Mouse (Mus musculus) limb, embryonic 13.5 days (tissue): ENCODE results near the gene Spata9. TPM values are rescaled to one million over a fixed set of nuclear protein-coding genes. Genes with fewer than 3 reads are reported as not detected.
A peak's percentile ranks its signal among the peaks of the same experiment; 100 is the strongest.
"Not testable (repeated sequence)": the region's sequence is repeated elsewhere in the genome, so short reads cannot be mapped to it uniquely, and the experiment has no call there.

Source experiments
- ATAC-seq: fragments of 200-750 bp; cut with Nextera tagmentation; 2 replicates; pipeline ENCODE4 v1.8.0; 2017; ENCODE audit warnings: low read depth, moderate number of reproducible peaks, moderate TSS enrichment; ENCODE audit not compliant: low FRiP score
- H3K27ac ChIP-seq: fragments of 300-500 bp; sonication (generic); 2 replicates; pipeline ENCODE4 v1.5.1; 2015; ENCODE audit warnings: inconsistent platforms, mild to moderate bottlenecking, moderate library complexity
- H3K27me3 ChIP-seq: fragments of 300-500 bp; sonication (generic); 2 replicates; pipeline ENCODE4 v1.6.1; 2015; ENCODE audit warnings: mild to moderate bottlenecking, inconsistent platforms
- H3K36me3 ChIP-seq: fragments of 300-500 bp; sonication (generic); 2 replicates; pipeline ENCODE4 v1.6.1; 2015; ENCODE audit warnings: inconsistent platforms, mild to moderate bottlenecking, moderate library complexity
- H3K4me1 ChIP-seq: fragments of 300-500 bp; sonication (generic); 2 replicates; pipeline ENCODE4 v1.6.1; 2015; ENCODE audit warnings: inconsistent platforms
- H3K4me2 ChIP-seq: fragments of 300-500 bp; sonication (generic); replicated peaks from 2 replicates; pipeline ENCODE4 v1.6.1; 2015; ENCODE audit warnings: inconsistent platforms, mild to moderate bottlenecking, moderate library complexity
- H3K4me3 ChIP-seq: fragments of 300-500 bp; sonication (generic); 2 replicates; pipeline ENCODE4 v1.5.1; 2015; ENCODE audit warnings: moderate library complexity, mild to moderate bottlenecking, inconsistent platforms
- H3K9ac ChIP-seq: fragments of 300-500 bp; sonication (generic); 2 replicates; pipeline ENCODE4 v1.6.1; 2015; ENCODE audit warnings: mild to moderate bottlenecking, inconsistent platforms
- H3K9me3 ChIP-seq: fragments of 300-500 bp; sonication (generic); 2 replicates; pipeline ENCODE4 v1.6.1; 2016; ENCODE audit warnings: inconsistent platforms
- WGBS: fragments of 180-500 bp; shearing (Covaris S2); methylation state at CpG from one replicate; pipeline ENCODE4 v1.1.7; 2015; 5-methylcytosine and 5-hydroxymethylcytosine counted together
- polyA plus RNA-seq: library from polyadenylated mRNA; unstranded; fragments of >200 nt; fragmentation: Nextera tagmentation; extraction: Ambion mirVana; gene quantifications from 2 replicates; pipeline ENCODE4 v1.2.1, GENCODE M21; 2015

The Spata9 gene
- polyA plus RNA-seq: 0.84 and 0.93 TPM in 2 replicates

DNA sequence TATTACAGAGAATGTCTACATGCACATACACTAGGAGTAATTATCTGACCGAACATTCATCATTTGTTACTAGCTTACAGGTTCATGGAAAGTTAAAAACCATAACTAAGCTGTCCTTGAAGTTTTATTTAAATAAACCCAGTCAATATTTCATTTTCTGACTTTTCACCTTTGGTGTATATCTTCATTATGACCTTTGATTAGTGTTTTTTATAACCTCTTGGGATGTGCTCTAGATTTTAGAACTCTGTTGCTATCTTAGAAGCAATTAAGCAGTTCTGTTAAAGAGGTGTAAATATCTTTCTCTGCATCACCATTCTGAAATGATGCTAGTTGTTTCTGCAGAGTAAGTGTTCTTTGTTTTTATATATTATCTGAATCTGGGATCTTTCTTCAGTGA, at the start of gene Spata9:
Gene Spata9, plus strand, starts transcription at position 301 of the 400 bp plus-strand sequence.
- no peak within 1 kb of the TSS for H3K27ac ChIP-seq

DNA sequence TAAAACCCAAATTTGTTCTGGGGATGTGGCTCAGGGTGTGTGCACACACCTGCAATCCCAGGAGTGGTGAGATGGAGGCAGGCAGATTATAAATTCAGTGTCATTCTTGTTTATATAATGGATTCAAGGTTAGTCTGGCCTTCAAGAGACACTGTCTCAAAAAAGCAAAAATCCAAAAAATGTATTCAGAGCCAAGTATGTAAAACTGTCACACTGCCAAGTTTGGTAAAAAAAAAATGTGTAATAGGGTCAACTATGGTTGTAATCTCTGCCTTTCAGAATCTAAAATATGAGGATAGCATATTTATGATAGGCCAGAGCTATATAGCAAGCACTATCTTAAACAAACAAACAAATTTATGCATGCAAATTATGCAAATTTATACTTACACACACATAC, 39.0 kb upstream of the Spata9 start:
- Histone ChIP-seq H3K9me3 (no peaks in the 10 kb centered on the region), H3K36me3 (peaks cover 49% of the 10 kb centered on the region), H3K9ac (no peak overlapping the region), H3K27ac (no peak overlapping the region), H3K27me3 (no peaks in the 10 kb centered on the region), H3K4me1 (peaks cover 11% of the 10 kb centered on the region), H3K4me2 (no peak overlapping the region), H3K4me3 (no peak overlapping the region)
- no peak for ATAC-seq

More for the DNA sequence above, at the start of gene Spata9:
- Histone ChIP-seq H3K4me3 (no peak within 1 kb of the TSS), H3K4me2 (no peak within 1 kb of the TSS), H3K27me3 (no peaks in the 10 kb centered on the region), H3K9me3 (no peaks in the 10 kb centered on the region), H3K36me3 (no peaks in the 10 kb centered on the region), H3K9ac (no peak within 1 kb of the TSS), H3K4me1 (no peaks in the 10 kb centered on the region)
- ATAC-seq: no peak
- WGBS: 75% methylated on average over 1 of the region's 1 CpGs

DNA sequence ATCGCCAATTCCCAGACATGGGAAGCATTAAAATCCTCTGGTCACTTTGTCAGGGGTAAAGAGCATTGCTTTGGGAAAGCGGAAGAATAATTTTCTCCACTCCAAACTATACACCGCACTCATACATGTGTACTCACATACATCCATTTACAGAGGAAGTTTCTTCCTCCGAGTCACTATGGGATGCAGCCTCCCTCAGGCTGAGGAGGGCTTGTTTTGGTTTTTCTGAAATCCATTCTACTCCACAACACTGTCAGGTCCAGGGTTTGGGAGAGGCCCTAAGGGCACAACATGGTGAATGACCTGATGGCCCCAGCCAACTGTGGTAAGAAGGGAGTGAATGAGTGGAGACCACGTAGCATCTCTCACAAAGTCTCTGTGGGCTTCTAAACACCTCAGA, 37.9 kb upstream of the Spata9 start:
- WGBS: 90% methylated on average over 5 of the region's 5 CpGs
- peaks cover 11% of the 10 kb centered on the region for H3K4me1 ChIP-seq
- H3K9ac ChIP-seq, H3K4me3 ChIP-seq, H3K9me3 ChIP-seq, ATAC-seq, H3K4me2 ChIP-seq, H3K27ac ChIP-seq, H3K27me3 ChIP-seq: not testable (repeated sequence)
- peaks cover 49% of the 10 kb centered on the region for H3K36me3 ChIP-seq

DNA sequence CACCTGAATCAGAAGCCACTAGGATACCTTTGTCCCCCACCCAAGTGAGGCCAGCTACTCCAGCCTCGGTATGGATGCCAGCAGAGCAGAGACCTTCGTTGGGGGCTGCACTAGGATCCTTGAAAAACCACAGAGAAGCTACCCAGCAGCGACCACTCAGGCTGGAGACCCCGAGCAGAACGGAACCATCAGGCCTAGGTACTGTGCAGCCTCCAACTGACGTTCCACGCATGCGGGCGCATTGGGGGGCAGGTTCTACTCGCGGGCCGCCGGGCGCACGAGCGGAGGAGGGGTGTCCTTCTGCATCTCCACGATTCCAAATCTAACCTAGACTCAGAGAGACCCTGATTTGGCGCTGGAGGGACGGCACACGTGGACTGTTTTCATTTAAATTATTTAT, 36.9 kb upstream of the Spata9 start:
- H3K4me1 ChIP-seq: peaks cover 11% of the 10 kb centered on the region
- H3K9me3 ChIP-seq: no peaks in the 10 kb centered on the region
- H3K27me3 ChIP-seq: no peaks in the 10 kb centered on the region
- WGBS: 90% methylated on average over 20 of the region's 20 CpGs
- H3K36me3 ChIP-seq: peaks cover 49% of the 10 kb centered on the region
- no peak overlapping the region for H3K27ac ChIP-seq
- H3K4me3 ChIP-seq: no peak overlapping the region
- no peak overlapping the region for H3K4me2 ChIP-seq
- H3K9ac ChIP-seq: no peak overlapping the region
- ATAC-seq: no peak

DNA sequence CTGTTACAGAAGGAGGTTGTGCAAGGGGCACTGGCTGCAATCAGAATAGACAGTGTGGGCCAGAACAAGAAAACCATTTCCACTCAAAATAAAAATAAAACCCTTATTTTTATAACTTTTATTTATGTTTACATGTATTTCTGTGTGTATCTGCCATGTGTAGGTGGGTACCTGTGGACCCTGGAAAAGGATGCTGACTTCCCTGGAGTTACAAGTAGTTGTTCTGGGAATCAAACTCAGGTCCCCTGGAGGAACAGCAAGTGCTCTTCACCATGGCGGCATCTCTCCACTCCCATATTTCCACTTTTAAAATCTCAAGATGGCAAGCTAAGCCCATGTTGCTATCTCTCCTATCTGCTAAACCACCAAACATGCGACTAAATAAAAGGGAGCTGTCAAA, 36.3 kb upstream of the Spata9 start:
- H3K4me3 ChIP-seq: no peak overlapping the region
- no peak overlapping the region for H3K9ac ChIP-seq
- no peaks in the 10 kb centered on the region for H3K27me3 ChIP-seq
- H3K4me1 ChIP-seq: peaks cover 11% of the 10 kb centered on the region
- no peaks in the 10 kb centered on the region for H3K9me3 ChIP-seq
- H3K4me2 ChIP-seq: no peak overlapping the region
- H3K36me3 ChIP-seq: peaks cover 49% of the 10 kb centered on the region
- 78% methylated on average over 2 of the region's 2 CpGs for WGBS
- H3K27ac ChIP-seq: no peak overlapping the region; the same call in 1 of the 2 replicates
- ATAC-seq: no peak

DNA sequence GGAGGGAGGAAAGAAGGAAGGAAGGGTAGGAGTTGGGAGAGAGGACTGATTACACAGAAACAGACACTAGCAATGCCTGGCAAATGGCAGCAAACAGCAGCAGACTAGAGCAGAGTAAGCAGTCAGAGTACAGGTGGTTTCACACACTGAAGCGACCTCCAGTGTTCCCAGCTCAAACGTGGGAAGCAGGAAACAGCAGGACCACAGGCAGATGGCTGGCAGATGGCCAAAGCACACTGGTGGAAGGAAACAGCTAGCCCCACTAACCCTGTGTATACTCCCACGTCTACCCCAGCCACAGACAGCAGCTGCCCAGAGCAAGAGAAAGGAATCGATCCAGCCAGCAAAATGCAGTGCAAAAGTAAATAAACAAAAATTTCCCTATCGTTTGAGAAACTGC, 35.9 kb upstream of the Spata9 start:
- 14% methylated on average over 5 of the region's 5 CpGs for WGBS
- Histone ChIP-seq H3K9ac (no peak overlapping the region), H3K9me3 (no peaks in the 10 kb centered on the region), H3K36me3 (peaks cover 49% of the 10 kb centered on the region), H3K4me1 (peaks cover 11% of the 10 kb centered on the region), H3K27ac (no peak overlapping the region; the same call in 1 of the 2 replicates), H3K4me2 (no peak overlapping the region), H3K4me3 (no peak overlapping the region), H3K27me3 (no peaks in the 10 kb centered on the region)
- peak; percentile 85 for ATAC-seq

DNA sequence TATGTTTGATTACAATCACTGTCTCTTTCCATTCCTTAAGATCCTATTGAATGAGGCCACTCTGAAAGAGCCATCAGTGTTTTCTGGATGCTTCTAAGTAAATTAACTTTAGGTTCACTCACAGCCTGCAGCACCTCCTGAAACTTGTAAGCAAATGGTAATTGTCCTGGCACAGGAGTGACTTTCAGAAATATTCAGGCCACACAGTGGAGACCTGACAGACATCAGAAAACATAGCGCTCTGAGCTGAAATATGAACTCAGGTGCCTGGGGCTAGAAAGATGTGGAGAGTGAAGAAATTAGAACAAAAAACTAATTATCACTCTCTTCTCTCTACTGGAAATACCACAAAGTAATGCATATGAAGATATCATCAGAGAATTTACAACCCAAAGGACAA, 33.7 kb upstream of the Spata9 start:
- WGBS: 86% methylated on average over 1 of the region's 1 CpGs
- no peak for ATAC-seq
- no peak overlapping the region for H3K4me3 ChIP-seq
- H3K4me1 ChIP-seq: peaks cover 11% of the 10 kb centered on the region
- H3K9me3 ChIP-seq: no peaks in the 10 kb centered on the region
- no peak overlapping the region for H3K27ac ChIP-seq
- H3K9ac ChIP-seq: no peak overlapping the region
- H3K27me3 ChIP-seq: no peaks in the 10 kb centered on the region
- H3K36me3 ChIP-seq: peaks cover 46% of the 10 kb centered on the region
- no peak overlapping the region for H3K4me2 ChIP-seq

DNA sequence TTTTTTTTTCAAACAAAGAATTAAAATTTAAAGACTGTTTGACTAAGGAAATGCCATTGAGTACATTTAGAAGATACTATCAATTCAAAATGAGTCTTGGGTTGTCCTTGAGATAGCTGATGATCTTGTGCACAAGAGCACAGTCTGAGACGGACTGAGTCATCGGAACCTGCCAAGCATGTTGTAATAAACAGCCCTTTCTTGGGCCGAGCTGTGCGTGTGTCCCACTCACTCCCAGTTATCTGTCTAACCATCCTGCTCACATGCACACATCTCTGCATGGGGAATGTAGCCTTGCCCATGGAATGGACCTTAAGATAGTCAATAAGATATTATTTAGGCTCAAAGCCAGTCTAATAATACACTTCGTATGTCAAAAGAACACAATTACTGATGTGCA, 28.1 kb upstream of the Spata9 start:
- Histone ChIP-seq H3K4me1 (peaks cover 16% of the 10 kb centered on the region), H3K27me3 (no peaks in the 10 kb centered on the region), H3K9me3 (no peaks in the 10 kb centered on the region), H3K27ac (no peak overlapping the region), H3K4me2 (no peak overlapping the region), H3K9ac (no peak overlapping the region), H3K4me3 (no peak overlapping the region), H3K36me3 (peaks cover 27% of the 10 kb centered on the region)
- WGBS: 93% methylated on average over 5 of the region's 5 CpGs
- no peak for ATAC-seq

DNA sequence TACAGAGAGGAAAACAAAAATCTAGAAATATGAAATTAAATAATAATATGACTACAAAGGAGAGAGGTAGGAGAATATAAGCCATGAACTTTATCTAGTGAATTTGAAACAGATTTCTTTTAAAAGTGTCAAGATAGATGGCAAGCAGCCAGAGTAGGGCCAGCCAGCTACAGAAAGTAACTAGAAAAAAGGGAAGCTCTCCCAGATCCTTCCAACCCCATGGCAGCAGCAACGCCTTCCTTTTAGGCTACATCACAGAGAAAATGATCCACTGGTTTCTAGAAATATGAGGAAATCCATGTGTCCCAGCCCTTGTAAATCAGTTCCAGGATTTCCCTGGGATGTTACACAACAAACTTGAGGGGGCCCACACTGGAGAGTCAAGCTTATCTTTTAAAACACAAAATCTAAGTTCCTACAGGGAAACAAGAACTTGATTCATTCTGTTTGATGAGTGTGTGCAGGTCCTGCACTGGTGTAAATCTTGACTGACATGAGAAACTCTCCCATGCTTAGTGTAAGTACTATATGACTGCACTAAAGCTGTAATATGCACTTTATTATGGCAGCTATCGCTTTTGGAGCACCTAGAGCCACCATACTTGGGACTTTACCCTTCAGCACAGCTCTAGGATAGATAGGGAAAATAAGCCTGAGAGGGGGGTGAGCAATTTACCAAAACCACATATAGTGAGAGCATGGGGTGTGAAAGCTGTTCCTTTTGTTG, 26.0 kb upstream of the Spata9 start:
- H3K9ac ChIP-seq: no peak overlapping the region
- no peaks in the 10 kb centered on the region for H3K27me3 ChIP-seq
- peak overlapping the region; percentile 30 for H3K4me3 ChIP-seq
- H3K4me1 ChIP-seq: peaks cover 21% of the 10 kb centered on the region
- no peak for ATAC-seq
- H3K27ac ChIP-seq: no peak overlapping the region
- no peaks in the 10 kb centered on the region for H3K9me3 ChIP-seq
- 59% methylated on average over 2 of the region's 2 CpGs for WGBS
- peaks cover 27% of the 10 kb centered on the region for H3K36me3 ChIP-seq
- H3K4me2 ChIP-seq: peak overlapping the region; percentile 56

DNA sequence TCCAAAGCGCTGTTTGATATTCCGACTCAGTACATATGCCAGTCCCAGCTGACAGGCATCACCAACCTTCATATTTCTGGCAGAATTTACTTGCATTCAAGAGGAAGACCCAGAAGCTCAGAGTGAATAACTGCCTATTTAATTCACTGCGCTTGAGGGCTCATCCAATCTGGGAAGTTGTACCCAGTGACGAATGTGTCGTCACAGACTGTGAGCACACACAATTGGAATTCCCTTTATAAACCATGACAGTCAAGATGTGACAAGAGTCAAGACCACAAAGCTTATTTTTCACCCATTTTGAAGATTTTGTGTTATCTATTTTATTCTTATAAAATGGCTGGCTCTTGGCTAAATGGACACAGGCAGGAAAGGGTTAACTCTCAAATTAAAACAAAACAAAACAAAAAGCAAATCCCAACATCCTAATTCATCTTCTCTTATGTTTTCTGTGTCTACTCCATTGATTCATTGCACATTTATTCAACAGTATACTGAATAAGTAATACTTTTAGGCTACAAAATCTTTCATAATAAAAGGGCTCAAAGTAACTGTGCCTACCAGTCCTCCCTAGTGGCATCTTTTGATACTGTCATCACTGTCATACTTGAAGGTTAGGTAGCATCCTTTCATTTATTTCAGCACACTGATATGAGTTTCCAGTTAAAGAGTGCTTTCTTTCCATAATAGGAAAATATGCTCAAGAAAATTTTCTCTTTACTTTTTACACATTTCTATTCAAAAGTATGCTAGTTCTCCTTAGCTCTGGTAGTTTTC, 25.2 kb upstream of the Spata9 start:
- H3K4me3 ChIP-seq: peak overlapping the region; percentile 30
- peaks cover 21% of the 10 kb centered on the region for H3K4me1 ChIP-seq
- no peaks in the 10 kb centered on the region for H3K9me3 ChIP-seq
- no peak overlapping the region for H3K9ac ChIP-seq
- no peak for ATAC-seq
- WGBS: 82% methylated on average over 5 of the region's 5 CpGs
- no peak overlapping the region for H3K27ac ChIP-seq
- H3K27me3 ChIP-seq: no peaks in the 10 kb centered on the region
- H3K36me3 ChIP-seq: peaks cover 27% of the 10 kb centered on the region
- peak overlapping the region; percentile 56 for H3K4me2 ChIP-seq

DNA sequence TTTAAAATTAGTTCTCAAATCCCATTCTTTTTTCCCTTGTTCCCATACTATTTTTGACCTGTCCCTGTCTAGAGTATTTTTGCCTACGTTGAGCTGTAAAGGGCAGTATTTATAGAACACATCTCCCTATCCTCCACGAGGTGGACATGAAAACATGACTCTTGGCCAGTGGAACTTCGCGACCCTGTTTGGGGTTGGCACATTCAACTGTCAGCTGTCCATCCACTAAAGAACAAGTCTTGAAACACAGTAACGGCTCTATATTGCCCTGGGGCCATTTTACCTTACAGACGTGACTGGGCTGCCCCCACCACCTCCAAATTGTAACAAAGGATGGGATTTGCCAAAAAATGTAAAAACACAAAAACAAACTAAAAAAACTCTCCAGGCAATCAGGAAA, 24.2 kb upstream of the Spata9 start:
- Histone ChIP-seq H3K9ac (peak overlapping the region; percentile 99), H3K27ac (peak overlapping the region; percentile 100), H3K4me3 (peak overlapping the region; percentile 84), H3K4me2 (peak overlapping the region; percentile 73), H3K4me1 (peaks cover 21% of the 10 kb centered on the region), H3K9me3 (no peaks in the 10 kb centered on the region), H3K36me3 (peaks cover 21% of the 10 kb centered on the region), H3K27me3 (no peaks in the 10 kb centered on the region)
- no peak; the same call in 1 of the 2 replicates for ATAC-seq
- 0% methylated on average over 6 of the region's 6 CpGs for WGBS

DNA sequence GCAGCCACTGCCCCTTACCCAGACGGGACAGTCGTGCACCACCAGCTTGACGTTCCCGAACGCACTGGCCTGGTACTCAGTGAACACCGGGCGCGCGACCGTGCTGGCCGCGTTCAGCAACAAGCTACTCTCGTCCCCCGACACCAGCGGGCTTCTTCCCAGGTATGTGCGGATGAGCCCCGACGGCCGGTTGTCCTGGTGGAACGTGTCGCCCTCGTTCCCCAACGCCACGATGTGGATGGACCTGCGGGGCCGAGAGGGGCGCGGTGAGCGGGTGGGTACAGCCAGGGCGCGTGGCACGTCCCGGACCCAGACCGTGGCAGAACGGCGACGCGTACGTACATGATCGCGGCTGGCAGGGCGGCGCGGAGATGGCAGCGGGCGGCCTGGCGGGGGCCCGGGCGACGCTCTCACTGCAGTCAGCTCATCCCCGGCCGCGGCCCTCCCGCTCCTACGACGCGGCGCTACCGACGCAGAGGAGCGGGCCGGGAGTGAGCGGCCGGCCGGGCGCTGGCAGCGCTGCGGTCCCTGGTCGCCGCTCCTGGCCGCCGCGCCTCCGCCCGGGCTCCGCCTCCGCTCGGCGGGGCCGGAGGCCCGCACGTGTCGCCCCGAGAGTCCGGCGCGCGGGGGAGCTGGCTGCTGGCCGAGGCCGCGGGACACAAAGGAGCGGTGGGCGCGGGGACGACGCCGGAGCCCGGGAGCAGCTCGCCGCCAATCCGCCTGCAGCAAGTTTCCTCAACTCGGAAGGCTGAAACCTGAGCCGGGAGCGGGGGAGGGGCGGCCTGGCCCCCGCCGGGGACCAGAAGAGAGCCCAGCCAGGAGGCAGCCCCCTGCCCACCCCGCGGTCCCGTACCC, 23.5 kb upstream of the Spata9 start, which contains the start of gene Rhobtb3:
Gene Rhobtb3, minus strand, starts transcription at position 737 of the 855 bp plus-strand sequence.
- peaks cover 21% of the 10 kb centered on the region for H3K4me1 ChIP-seq
- peak within 1 kb of the TSS; percentile 99 for H3K9ac ChIP-seq
- H3K4me2 ChIP-seq: peak within 1 kb of the TSS; percentile 73
- peak within 1 kb of the TSS; percentile 100 for H3K27ac ChIP-seq
- no peaks in the 10 kb centered on the region for H3K9me3 ChIP-seq
- no peaks in the 10 kb centered on the region for H3K27me3 ChIP-seq
- ATAC-seq: peak; percentile 91
- H3K4me3 ChIP-seq: peak within 1 kb of the TSS; percentile 84
- WGBS: under 1% methylated on average over 84 of the region's 110 CpGs
- peaks cover 14% of the 10 kb centered on the region for H3K36me3 ChIP-seq
